Mouse (Mus musculus): ENCODE measurements at regions not wholly inside any gene's neighbourhood (a gene's known extent, or its start where the extent isn't known, plus 50 kb on each side); places are given as distances from the start of the nearest gene placed in this dataset.

- TF ChIP-seq CTCF (IDR thresholded peaks at IDR 0.05) (no peak), EP300 (IDR thresholded peaks at IDR 0.05) (no peak)
These were observed 187.9 kb upstream of the Chl1 start for GRCm38 (mm10) chr6:103322442-103322841.

All from lung, postnatal 0 days (tissue).